Comparison of ENCODE assay signal across 15 mouse cellular contexts in genomic region chr15:83842419-83842818, GRCm38 (mm10).
"Had no signal": no experiment of that assay in that cellular context is flagged by ENCODE, and none has a peak within 500 bp of the region (broad histone marks: within the 10 kb centered on the region; RNA-seq: fewer than 3 reads in every experiment).

No protein-coding gene starts in this region.

- H3K27ac ChIP-seq: kidney, postnatal 0 days; limb, embryonic 10.5 days; liver, embryonic 12.5 days; neural tube, embryonic 12.5 days; stomach, embryonic 15.5 days had no signal

- H3K36me3 ChIP-seq: limb, embryonic 10.5 days; liver, embryonic 12.5 days; midbrain, embryonic 10.5 days; midbrain, embryonic 15.5 days; neural tube, embryonic 12.5 days; stomach, embryonic 15.5 days had no signal

- H3K9ac ChIP-seq: liver, embryonic 12.5 days; lung, embryonic 14.5 days; midbrain, embryonic 15.5 days; neural tube, embryonic 12.5 days; stomach, embryonic 15.5 days had no signal

- H3K27me3 ChIP-seq: liver, embryonic 12.5 days; stomach, embryonic 15.5 days had no signal

- H3K4me3 ChIP-seq: limb, embryonic 10.5 days; liver, embryonic 12.5 days; midbrain, embryonic 10.5 days; midbrain, embryonic 15.5 days; neural tube, embryonic 12.5 days; stomach, embryonic 15.5 days had no signal

- H3K4me2 ChIP-seq: liver, embryonic 12.5 days; lung, embryonic 14.5 days; midbrain, embryonic 15.5 days; neural tube, embryonic 12.5 days; stomach, embryonic 15.5 days had no signal

- ATAC-seq: liver, embryonic 12.5 days; midbrain, embryonic 15.5 days had no signal

- H3K4me1 ChIP-seq: stomach, embryonic 15.5 days had no signal

- DNase-seq: kidney, adult 11 months; kidney, adult 9 months; kidney, postnatal 4 days; lung, embryonic 14.5 days; lung, postnatal 10 days; lung, postnatal 4 days; thymus, adult 2 months; thymus, postnatal 36 days had no signal

- H3K9me3 ChIP-seq: limb, embryonic 10.5 days; liver, embryonic 12.5 days; midbrain, embryonic 10.5 days; midbrain, embryonic 15.5 days; neural tube, embryonic 12.5 days; stomach, embryonic 15.5 days had no signal
